Mouse (Mus musculus): ENCODE data around the gene Acbd3.

DNA sequence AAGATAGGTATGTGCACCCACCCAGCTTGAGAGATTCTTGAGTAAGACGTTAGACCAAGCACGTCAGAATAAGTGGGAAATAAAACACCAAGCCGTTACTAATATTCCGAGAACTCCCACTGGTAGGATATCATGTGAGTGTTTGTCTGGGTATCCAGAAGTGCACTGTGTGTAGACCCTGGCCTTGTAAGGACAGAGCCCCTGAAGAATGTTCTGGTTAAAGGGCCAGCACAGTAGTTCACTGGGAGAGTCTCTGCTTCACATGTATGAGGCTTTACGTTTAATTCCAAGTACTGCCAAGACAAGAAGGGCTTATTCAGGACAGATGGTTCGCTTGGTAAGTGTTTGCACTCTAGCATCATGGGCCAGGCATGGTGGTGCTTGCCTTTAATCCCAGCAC lies 6.4 kb upstream of the Acbd3 start:
- no peak for TF ChIP-seq CTCF (IDR thresholded peaks at IDR 0.05; ENCODE audit: extremely low read depth, insufficient read depth, insufficient read length, insufficient replicate concordance)
- TF ChIP-seq POLR2A (IDR thresholded peaks at IDR 0.05; ENCODE audit: low read depth, low read length): no peak

Data from spleen, adult 2 months (tissue).